Mouse (Mus musculus): Measurements from ENCODE around the gene Fhl2. TPM values are rescaled to one million over a fixed set of nuclear protein-coding genes. Genes with fewer than 3 reads are reported as not detected.

Gene Fhl2
- total and polyA plus RNA-seq, 2 experiments from 2014 or later, result 23.1 to 33.1 TPM

GRCm38 (mm10) chr1:43154491-43154890, 42.3 kb downstream of the Fhl2 start:
- ATAC-seq (no peak), DNase-seq (no peak)
- Histone ChIP-seq H3K27me3 (ENCODE audit: insufficient read depth, low read length) (no peaks in the 10 kb centered on the region), H3K9ac (no peak overlapping the region), H3K4me2 (ENCODE audit: low read depth) (no peak overlapping the region), H3K4me1 (ENCODE audit: insufficient read depth) (no peaks in the 10 kb centered on the region), H3K36me3 (ENCODE audit: insufficient read depth) (no peaks in the 10 kb centered on the region; the same call in none of the 2 replicates), H3K9me3 (ENCODE audit: low read length) (no peaks in the 10 kb centered on the region), H3K4me3 (ENCODE audit: low read depth, low read length) (no peak overlapping the region), H3K27ac (ENCODE audit: low read depth, low read length) (no peak overlapping the region)
- WGBS, result 74% methylated on average over 2 of the region's 2 CpGs
- no peak for TF ChIP-seq CTCF (IDR thresholded peaks at IDR 0.05; ENCODE audit: low read depth)

DNA sequence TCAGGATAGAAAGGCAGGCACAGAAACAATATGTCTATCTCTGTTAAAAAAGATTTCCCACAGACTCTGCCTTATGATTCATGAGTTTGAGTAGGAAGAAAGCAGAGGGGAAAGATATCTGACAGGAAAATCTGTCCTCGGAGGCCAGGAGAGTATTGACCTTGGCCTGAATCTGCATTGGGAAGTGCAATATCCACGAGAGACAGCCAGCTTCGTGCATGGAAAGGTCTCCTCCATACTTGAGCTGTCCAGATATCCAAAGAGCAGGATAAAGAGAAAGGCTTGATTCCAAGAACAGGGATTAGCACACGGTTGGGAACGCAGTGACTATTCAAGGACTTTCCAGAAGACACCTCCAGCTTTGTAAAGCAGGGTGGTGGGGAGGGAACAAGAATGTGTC, 43.2 kb downstream of the Fhl2 start:
- 67% methylated on average over 5 of the region's 5 CpGs for WGBS
- H3K36me3 ChIP-seq (ENCODE audit: insufficient read depth), result no peaks in the 10 kb centered on the region; the same call in none of the 2 replicates
- no peak overlapping the region for H3K4me2 ChIP-seq (ENCODE audit: low read depth)
- ATAC-seq (no peak), DNase-seq (no peak)
- no peak for TF ChIP-seq CTCF (IDR thresholded peaks at IDR 0.05; ENCODE audit: low read depth)
- H3K9me3 ChIP-seq (ENCODE audit: low read length), result no peaks in the 10 kb centered on the region
- H3K27me3 ChIP-seq (ENCODE audit: insufficient read depth, low read length), result no peaks in the 10 kb centered on the region
- H3K4me1 ChIP-seq (ENCODE audit: insufficient read depth), result no peaks in the 10 kb centered on the region
- H3K9ac ChIP-seq, result no peak overlapping the region
- H3K4me3 ChIP-seq (ENCODE audit: low read depth, low read length), result no peak overlapping the region
- no peak overlapping the region for H3K27ac ChIP-seq (ENCODE audit: low read depth, low read length)

GRCm38 (mm10) chr1:43152626-43153025, 44.2 kb downstream of the Fhl2 start:
- Histone ChIP-seq H3K36me3 (ENCODE audit: insufficient read depth) (no peaks in the 10 kb centered on the region; the same call in none of the 2 replicates), H3K4me3 (ENCODE audit: low read depth, low read length) (no peak overlapping the region), H3K4me2 (ENCODE audit: low read depth) (no peak overlapping the region), H3K9ac (no peak overlapping the region), H3K27me3 (ENCODE audit: insufficient read depth, low read length) (no peaks in the 10 kb centered on the region), H3K27ac (ENCODE audit: low read depth, low read length) (no peak overlapping the region), H3K9me3 (ENCODE audit: low read length) (no peaks in the 10 kb centered on the region), H3K4me1 (ENCODE audit: insufficient read depth) (no peaks in the 10 kb centered on the region)
- WGBS, result 90% methylated on average over 4 of the region's 4 CpGs
- no peak for TF ChIP-seq CTCF (IDR thresholded peaks at IDR 0.05; ENCODE audit: low read depth)
- no peak for DNase-seq
- no peak for ATAC-seq

DNA sequence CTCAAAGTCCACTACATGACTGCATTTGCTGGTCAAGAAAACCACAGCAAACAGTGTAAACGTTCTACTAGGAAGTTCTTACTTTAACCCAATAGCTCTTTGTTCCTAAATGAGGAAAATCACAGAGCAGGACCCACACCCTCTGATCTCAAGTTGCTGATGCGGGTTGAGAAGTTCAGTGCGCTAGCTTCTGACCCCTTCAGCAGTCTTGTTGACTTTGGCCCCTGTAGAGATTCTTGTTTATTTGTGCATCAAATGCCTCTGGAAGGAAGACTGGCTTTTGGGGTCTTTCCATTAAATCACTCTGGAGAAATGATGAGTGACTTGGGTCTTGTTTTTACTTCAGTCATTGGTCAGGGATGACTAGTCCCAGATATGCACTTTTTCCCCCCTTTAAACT, 46.6 kb downstream of the Fhl2 start:
- no peaks in the 10 kb centered on the region for H3K27me3 ChIP-seq (ENCODE audit: insufficient read depth, low read length)
- DNase-seq (no peak), ATAC-seq (no peak)
- 84% methylated on average over 3 of the region's 3 CpGs for WGBS
- TF ChIP-seq CTCF (IDR thresholded peaks at IDR 0.05; ENCODE audit: low read depth), result no peak
- no peak overlapping the region for H3K4me2 ChIP-seq (ENCODE audit: low read depth)
- H3K9me3 ChIP-seq (ENCODE audit: low read length), result no peaks in the 10 kb centered on the region
- H3K9ac ChIP-seq, result no peak overlapping the region
- no peaks in the 10 kb centered on the region for H3K4me1 ChIP-seq (ENCODE audit: insufficient read depth)
- H3K36me3 ChIP-seq (ENCODE audit: insufficient read depth), result no peaks in the 10 kb centered on the region; the same call in none of the 2 replicates
- no peak overlapping the region for H3K27ac ChIP-seq (ENCODE audit: low read depth, low read length)
- no peak overlapping the region for H3K4me3 ChIP-seq (ENCODE audit: low read depth, low read length)

DNA sequence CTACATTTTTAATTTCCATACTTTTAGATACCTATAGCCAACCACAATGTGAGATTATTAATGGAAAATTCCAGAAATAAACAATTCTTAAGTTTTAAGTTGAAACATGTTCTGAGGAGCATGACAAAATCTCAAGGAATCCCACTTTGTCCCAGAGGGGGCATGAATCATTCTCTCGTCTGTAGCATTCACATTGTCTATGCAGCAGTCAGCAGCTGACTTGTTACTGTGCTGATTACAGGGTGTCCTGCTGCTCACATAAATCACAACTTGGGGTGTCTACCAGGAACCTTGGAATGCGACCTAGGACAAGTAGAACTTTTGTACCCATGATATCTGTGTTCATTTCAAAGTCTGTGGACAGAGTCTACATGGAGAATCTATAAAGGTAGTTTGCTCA, 49.3 kb downstream of the Fhl2 start:
- WGBS, result 69% methylated on average over 2 of the region's 2 CpGs

DNA sequence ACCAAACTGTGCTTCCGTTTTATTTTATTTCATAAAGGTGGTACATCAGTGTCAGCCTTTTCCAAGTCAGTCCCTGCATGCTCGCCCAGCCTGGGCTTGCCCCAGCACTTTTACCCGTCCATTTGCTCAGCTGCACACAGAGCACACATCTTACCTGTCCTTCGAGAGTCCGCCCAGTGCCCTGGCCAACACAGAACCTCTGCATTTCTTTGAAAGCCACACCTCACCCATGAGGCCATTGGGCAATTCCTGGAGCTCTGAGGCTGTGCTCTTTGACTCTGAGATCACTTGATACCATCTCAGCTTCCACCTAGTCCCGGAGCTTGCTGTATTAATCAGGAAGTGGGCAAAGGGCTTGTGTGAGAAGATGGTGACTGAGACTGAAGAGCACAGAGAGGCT, 51.4 kb downstream of the Fhl2 start:
- no peaks in the 10 kb centered on the region for H3K36me3 ChIP-seq (ENCODE audit: insufficient read depth)
- TF ChIP-seq CTCF (IDR thresholded peaks at IDR 0.05; ENCODE audit: low read depth), result no peak
- H3K4me1 ChIP-seq (ENCODE audit: insufficient read depth), result no peaks in the 10 kb centered on the region
- H3K4me3 ChIP-seq (ENCODE audit: low read depth, low read length), result no peak overlapping the region
- whole genome bisulfite sequencing, result 93% methylated on average over 6 of the region's 6 CpGs
- H3K9ac ChIP-seq, result no peak overlapping the region
- DNase-seq, result no peak
- H3K4me2 ChIP-seq (ENCODE audit: low read depth), result no peak overlapping the region
- no peak overlapping the region for H3K27ac ChIP-seq (ENCODE audit: low read depth, low read length)
- no peaks in the 10 kb centered on the region for H3K27me3 ChIP-seq (ENCODE audit: insufficient read depth, low read length)
- ATAC-seq, result no peak
- no peaks in the 10 kb centered on the region for H3K9me3 ChIP-seq (ENCODE audit: low read length)

More for the DNA sequence above, 49.3 kb downstream of the Fhl2 start:
- Histone ChIP-seq H3K27me3 (ENCODE audit: insufficient read depth, low read length) (no peaks in the 10 kb centered on the region), H3K9me3 (ENCODE audit: low read length) (no peaks in the 10 kb centered on the region), H3K4me1 (ENCODE audit: insufficient read depth) (no peaks in the 10 kb centered on the region), H3K9ac (no peak overlapping the region), H3K36me3 (ENCODE audit: insufficient read depth) (no peaks in the 10 kb centered on the region; the same call in none of the 2 replicates), H3K4me3 (ENCODE audit: low read depth, low read length) (no peak overlapping the region), H3K27ac (ENCODE audit: low read depth, low read length) (no peak overlapping the region), H3K4me2 (ENCODE audit: low read depth) (no peak overlapping the region)
- DNase-seq, result no peak
- TF ChIP-seq CTCF (IDR thresholded peaks at IDR 0.05; ENCODE audit: low read depth), result no peak
- no peak for ATAC-seq

GRCm38 (mm10) chr1:43144338-43144906, 52.4 kb downstream of the Fhl2 start:
- H3K4me3 ChIP-seq (ENCODE audit: low read depth, low read length), result no peak overlapping the region
- no peaks in the 10 kb centered on the region for H3K9me3 ChIP-seq (ENCODE audit: low read length)
- H3K4me2 ChIP-seq (ENCODE audit: low read depth), result no peak overlapping the region
- ATAC-seq (no peak), DNase-seq (no peak)
- H3K27me3 ChIP-seq (ENCODE audit: insufficient read depth, low read length), result no peaks in the 10 kb centered on the region
- no peaks in the 10 kb centered on the region for H3K4me1 ChIP-seq (ENCODE audit: insufficient read depth)
- H3K36me3 ChIP-seq (ENCODE audit: insufficient read depth), result no peaks in the 10 kb centered on the region
- WGBS, result 81% methylated on average over 8 of the region's 8 CpGs
- H3K27ac ChIP-seq (ENCODE audit: low read depth, low read length), result no peak overlapping the region
- TF ChIP-seq CTCF (IDR thresholded peaks at IDR 0.05; ENCODE audit: low read depth), result no peak
- no peak overlapping the region for H3K9ac ChIP-seq

All from forebrain, postnatal 0 days (tissue).